Mouse (Mus musculus) liver, embryonic 14.5 days (tissue): ENCODE data around the gene Myrfl. TPM values are rescaled to one million over a fixed set of nuclear protein-coding genes. Genes with fewer than 3 reads are reported as not detected.

Experiments
- ATAC-seq: fragments of 200-750 bp; cut with Nextera tagmentation; 2 replicates; pipeline ENCODE4 v1.8.0; 2017; ENCODE audit warnings: moderate number of reproducible peaks, mild to moderate bottlenecking, moderate library complexity; ENCODE audit not compliant: insufficient read depth
- DNase-seq, 3 experiments: peaks; one replicate each; pipeline ENCODE4 v3.0.0-alpha.2; 2012 to 2013; ENCODE audit warnings: low read depth in 3 of 3, low spot score in 3 of 3
- H3K27ac ChIP-seq: fragments of 300-500 bp; sonication (generic); 2 replicates; pipeline ENCODE4 v1.5.1; 2014; ENCODE audit warnings: moderate library complexity, mild to moderate bottlenecking, control low read depth, inconsistent platforms
- H3K27me3 ChIP-seq: fragments of 300-500 bp; sonication (generic); 2 replicates; pipeline ENCODE4 v1.6.1; 2014; ENCODE audit warnings: mild to moderate bottlenecking, low read length, moderate library complexity; ENCODE audit not compliant: control insufficient read depth, insufficient read depth
- H3K36me3 ChIP-seq: fragments of 300-500 bp; sonication (generic); replicated peaks from 2 replicates; pipeline ENCODE4 v1.6.1; 2014; ENCODE audit warnings: low read depth; ENCODE audit not compliant: control insufficient read depth, insufficient read depth
- H3K4me1 ChIP-seq, 2 experiments: fragments of 200-500 bp in 1 of 2; fragments of 300-500 bp in 1 of 2; sonication (generic) in 1 of 2; replicated peaks; 2 replicates each; pipeline ENCODE4 v1.6.1; 2012 to 2014; ENCODE audit warnings: antibody characterized with exemption in 1 of 2, inconsistent platforms in 1 of 2, low read length in 1 of 2; ENCODE audit not compliant: control insufficient read depth in 2 of 2, insufficient read depth in 2 of 2
- H3K4me2 ChIP-seq: fragments of 300-500 bp; sonication (generic); 2 replicates; pipeline ENCODE4 v1.6.1; 2014; ENCODE audit warnings: low read depth, mild to moderate bottlenecking, control low read depth, moderate library complexity
- H3K4me3 ChIP-seq, 2 experiments: fragments of 200-500 bp in 1 of 2; fragments of 300-500 bp in 1 of 2; sonication (generic) in 1 of 2; 2 replicates each; pipeline ENCODE4 v1.5.1; 2012 to 2014; ENCODE audit warnings: low read depth in 2 of 2, low read length in 2 of 2, mild to moderate bottlenecking in 2 of 2, control low read depth in 1 of 2, inconsistent platforms in 1 of 2, moderate library complexity in 1 of 2; ENCODE audit not compliant: insufficient read depth in 1 of 2
- H3K9ac ChIP-seq: fragments of 300-500 bp; sonication (generic); replicated peaks from 2 replicates; pipeline ENCODE4 v1.6.1; 2014; ENCODE audit warnings: mild to moderate bottlenecking, control low read depth, moderate library complexity
- H3K9me3 ChIP-seq: fragments of 300-500 bp; sonication (generic); 2 replicates; pipeline ENCODE4 v1.6.1; 2016; ENCODE audit warnings: low read length, mixed read lengths; ENCODE audit not compliant: control insufficient read depth
- CTCF ChIP-seq: IDR thresholded peaks from 2 replicates; pipeline ENCODE4 v1.5.1; 2016; ENCODE audit warnings: antibody characterized with exemption, low read depth, control low read depth
- EP300 ChIP-seq: IDR thresholded peaks from 2 replicates; pipeline ENCODE4 v1.6.1; 2016; ENCODE audit warnings: antibody characterized with exemption, low read depth
- WGBS: fragments of 180-500 bp; shearing (Covaris S2); extraction: QIAGEN DNeasy Blood & Tissue Kit; methylation state at CpG from one replicate; pipeline ENCODE4 v1.1.7; 2014; ENCODE audit not compliant: insufficient replicate concordance; 5-methylcytosine and 5-hydroxymethylcytosine counted together
- polyA plus RNA-seq, 2 experiments: library from polyadenylated mRNA; depleted of rRNA in 1 of 2; stranded (reverse) in 1 of 2; unstranded in 1 of 2; fragments of >200 nt; fragmentation: Nextera tagmentation in 1 of 2; extraction: Ambion mirVana in 1 of 2; gene quantifications; 2 replicates each; pipeline versions ENCODE4 v1.2.1 to v1.2.3; 2012 to 2014

The Myrfl gene
- polyA plus RNA-seq, 2 experiments, result not detected

DNA sequence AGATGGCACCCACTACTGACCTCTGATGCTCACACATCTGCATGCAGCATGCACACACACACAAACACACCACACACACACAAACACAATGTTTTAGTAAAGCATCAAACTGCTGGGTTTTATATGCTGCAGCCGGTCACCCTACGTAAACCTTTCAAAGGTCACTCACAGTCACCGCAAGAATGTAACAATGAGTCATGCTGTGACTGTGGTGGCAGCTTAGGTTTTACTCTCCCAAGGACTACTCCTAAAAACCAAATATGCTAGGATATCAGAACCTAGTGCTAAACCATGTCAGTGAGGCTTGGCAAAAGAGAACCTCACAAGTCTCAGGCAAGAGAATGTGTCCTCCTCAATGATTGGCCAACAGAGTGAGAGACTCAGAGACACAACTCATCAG lies 32.1 kb upstream of the Myrfl start:
- Histone ChIP-seq H3K27me3 (no peaks in the 10 kb centered on the region), H3K36me3 (no peaks in the 10 kb centered on the region), H3K4me3 (no peak overlapping the region), H3K9ac (no peak overlapping the region), H3K4me2 (no peak overlapping the region), H3K27ac (no peak overlapping the region), H3K4me1 (no peaks in the 10 kb centered on the region), H3K9me3 (no peaks in the 10 kb centered on the region)
- 79% methylated on average over 3 of the region's 3 CpGs for WGBS
- ATAC-seq (no peak), DNase-seq (no peak)
- TF ChIP-seq CTCF (no peak), EP300 (no peak)

DNA sequence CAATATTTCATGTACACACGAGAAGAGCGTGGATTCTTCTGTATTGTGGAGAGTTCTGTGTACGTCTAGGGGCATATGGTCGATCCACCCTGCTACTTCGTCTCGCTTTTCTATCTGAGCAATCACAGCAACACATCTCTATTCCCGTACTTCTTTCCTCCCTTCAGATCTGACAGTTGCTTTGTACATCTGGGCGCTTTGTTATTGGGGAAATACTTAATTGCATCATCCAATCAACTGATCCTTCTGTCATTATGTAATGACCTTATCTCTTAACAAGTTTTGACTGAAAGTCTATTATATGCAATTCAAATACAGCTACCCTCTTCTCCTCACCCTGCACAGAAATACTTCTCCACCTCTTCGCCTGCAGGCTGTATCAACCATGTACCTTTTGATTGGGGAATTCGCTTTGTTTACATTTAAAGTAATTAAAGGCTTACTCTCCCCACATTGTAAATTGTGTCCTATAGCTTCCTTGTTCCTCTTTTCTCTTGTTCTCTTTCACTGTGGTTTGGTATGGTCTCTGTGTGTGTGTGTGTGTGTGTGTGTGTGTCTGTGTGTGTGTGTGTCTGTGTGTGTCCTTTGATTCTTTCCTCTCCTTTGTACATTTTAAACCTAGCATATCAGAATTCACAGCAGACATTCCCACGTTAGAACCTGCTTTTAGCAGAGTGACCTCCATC lies 29.9 kb upstream of the Myrfl start:
- H3K4me1 ChIP-seq, result no peaks in the 10 kb centered on the region
- no peak for ATAC-seq
- H3K9ac ChIP-seq, result no peak overlapping the region
- H3K4me2 ChIP-seq, result no peak overlapping the region
- DNase-seq, result no peak
- no peaks in the 10 kb centered on the region for H3K27me3 ChIP-seq
- TF ChIP-seq CTCF, result no peak
- TF ChIP-seq EP300, result no peak
- no peak overlapping the region for H3K4me3 ChIP-seq
- H3K27ac ChIP-seq, result no peak overlapping the region
- no peaks in the 10 kb centered on the region for H3K9me3 ChIP-seq
- WGBS, result 76% methylated on average over 11 of the region's 11 CpGs
- H3K36me3 ChIP-seq, result no peaks in the 10 kb centered on the region

DNA sequence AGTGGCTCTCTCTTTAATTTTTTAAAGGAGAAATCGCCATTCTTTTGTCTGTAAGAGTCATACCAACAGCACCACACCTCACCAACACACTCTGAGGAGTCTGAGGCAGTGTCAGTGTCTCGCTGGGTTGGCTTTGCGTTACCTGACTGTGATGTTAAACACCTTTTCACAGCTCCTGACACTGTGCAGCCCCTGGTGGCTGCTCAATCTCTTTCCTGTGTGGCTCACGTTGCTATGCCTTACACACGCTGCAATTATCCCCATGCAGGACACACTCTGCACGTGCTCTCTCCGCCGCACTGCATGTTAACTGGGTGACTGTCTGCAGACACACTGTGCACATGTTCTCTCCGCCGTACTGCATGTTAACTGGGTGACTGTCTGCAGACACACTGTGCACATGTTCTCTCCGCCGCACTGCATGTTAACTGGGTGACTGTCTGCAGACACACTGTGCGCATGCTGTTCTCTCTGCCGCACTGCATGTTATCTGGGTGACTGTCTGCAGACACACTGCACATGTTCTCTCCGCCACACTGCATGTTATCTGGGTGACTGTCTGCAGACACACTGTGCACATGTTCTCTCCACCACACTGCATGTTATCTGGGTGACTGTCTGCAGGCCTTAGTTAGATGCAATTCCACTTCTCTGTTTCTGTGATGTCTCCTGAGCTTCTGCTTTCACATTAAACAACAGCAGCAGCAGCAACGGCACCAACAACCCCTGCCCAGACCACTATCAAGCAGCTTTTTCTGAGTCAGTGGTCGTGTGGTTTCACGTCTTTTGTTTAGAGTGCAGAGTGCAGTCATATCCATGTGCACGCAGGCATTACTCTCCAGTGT lies 27.2 kb upstream of the Myrfl start:
- Histone ChIP-seq H3K9me3 (no peaks in the 10 kb centered on the region), H3K27me3 (no peaks in the 10 kb centered on the region), H3K4me1 (no peaks in the 10 kb centered on the region), H3K4me2 (no peak overlapping the region), H3K9ac (no peak overlapping the region), H3K27ac (no peak overlapping the region), H3K36me3 (no peaks in the 10 kb centered on the region), H3K4me3 (no peak overlapping the region)
- no peak for ATAC-seq
- no peak for TF ChIP-seq CTCF
- TF ChIP-seq EP300, result no peak
- DNase-seq, result no peak
- 78% methylated on average over 19 of the region's 19 CpGs for WGBS

DNA sequence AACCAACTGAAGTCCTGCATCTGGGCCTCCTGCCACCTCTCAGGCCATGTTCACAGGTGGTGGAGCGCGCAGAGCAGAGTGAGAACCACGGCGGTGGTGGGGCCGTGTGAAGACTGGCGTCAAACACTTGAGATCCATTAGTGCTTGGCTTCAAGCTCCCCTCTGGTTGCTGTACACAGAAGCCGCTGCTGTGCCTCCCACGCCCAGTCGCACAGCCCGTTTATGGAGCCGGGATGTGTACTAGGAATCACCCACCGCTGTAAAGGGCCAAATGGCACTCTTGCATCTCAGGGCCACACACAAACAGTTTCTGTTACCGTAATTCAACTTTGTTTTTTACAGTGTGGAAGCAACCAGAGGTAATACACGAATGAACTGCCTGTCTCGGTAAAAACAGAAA lies 25.4 kb upstream of the Myrfl start:
- Histone ChIP-seq H3K27ac (no peak overlapping the region), H3K9ac (no peak overlapping the region), H3K36me3 (no peaks in the 10 kb centered on the region), H3K4me2 (no peak overlapping the region), H3K9me3 (no peaks in the 10 kb centered on the region), H3K4me3 (no peak overlapping the region), H3K4me1 (no peaks in the 10 kb centered on the region), H3K27me3 (no peaks in the 10 kb centered on the region)
- WGBS, result 83% methylated on average over 15 of the region's 15 CpGs
- no peak for TF ChIP-seq CTCF
- no peak for TF ChIP-seq EP300
- no peak for DNase-seq
- ATAC-seq, result no peak

DNA sequence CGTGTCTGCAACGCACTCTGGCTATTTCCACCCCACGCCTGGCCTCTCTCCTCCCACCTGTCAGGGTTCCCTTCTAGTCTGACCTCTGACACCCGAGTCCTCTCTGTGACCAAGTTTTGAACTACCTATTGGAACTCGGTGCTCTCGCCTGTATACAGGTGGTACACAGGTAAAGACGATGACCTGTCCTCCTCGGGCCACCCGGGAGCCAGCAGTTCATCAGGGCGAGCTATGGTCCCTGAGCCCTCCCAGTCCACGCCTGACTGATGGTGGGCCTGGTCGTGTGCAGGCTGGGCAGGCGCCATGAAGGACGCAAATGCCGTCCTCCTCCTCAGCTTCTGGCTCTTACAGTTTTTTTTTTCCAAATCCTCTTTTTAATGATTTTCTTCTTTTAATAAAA lies 24.7 kb upstream of the Myrfl start:
- no peaks in the 10 kb centered on the region for H3K4me1 ChIP-seq
- DNase-seq (no peak), ATAC-seq (no peak)
- no peaks in the 10 kb centered on the region for H3K9me3 ChIP-seq
- WGBS, result 85% methylated on average over 15 of the region's 15 CpGs
- no peaks in the 10 kb centered on the region for H3K27me3 ChIP-seq
- no peak overlapping the region for H3K9ac ChIP-seq
- no peak for TF ChIP-seq CTCF
- TF ChIP-seq EP300, result no peak
- H3K4me3 ChIP-seq, result no peak overlapping the region
- no peaks in the 10 kb centered on the region for H3K36me3 ChIP-seq
- no peak overlapping the region for H3K27ac ChIP-seq
- no peak overlapping the region for H3K4me2 ChIP-seq
